Mouse (Mus musculus) hindbrain, embryonic 14.5 days (tissue): ENCODE data around the gene Amy2a5. TPM values are rescaled to one million over a fixed set of nuclear protein-coding genes. Genes with fewer than 3 reads are reported as not detected.
"Not testable (repeated sequence)": the region's sequence is repeated elsewhere in the genome, so short reads cannot be mapped to it uniquely, and the experiment has no call there.

Experiments
- ATAC-seq: fragments of 200-750 bp; cut with Nextera tagmentation; 2 replicates; pipeline ENCODE4 v1.8.0; 2017; ENCODE audit warnings: moderate number of reproducible peaks, mild to moderate bottlenecking, moderate TSS enrichment, moderate library complexity; ENCODE audit not compliant: low FRiP score
- DNase-seq: peaks from one replicate; pipeline ENCODE4 v3.0.0-alpha.2; 2015; ENCODE audit warnings: low spot score
- H3K27ac ChIP-seq: fragments of 300-500 bp; sonication (generic); 2 replicates; pipeline ENCODE4 v1.5.1; 2014; ENCODE audit warnings: mild to moderate bottlenecking, moderate library complexity
- H3K27me3 ChIP-seq: fragments of 300-500 bp; sonication (generic); 2 replicates; pipeline ENCODE4 v1.6.1; 2014; ENCODE audit warnings: mild to moderate bottlenecking, low read length, mixed read lengths; ENCODE audit not compliant: control insufficient read depth, insufficient read depth
- H3K36me3 ChIP-seq: fragments of 300-500 bp; sonication (generic); replicated peaks from 2 replicates; pipeline ENCODE4 v1.6.1; 2014; ENCODE audit not compliant: control insufficient read depth, insufficient read depth
- H3K4me1 ChIP-seq: fragments of 300-500 bp; sonication (generic); replicated peaks from 2 replicates; pipeline ENCODE4 v1.6.1; 2014; ENCODE audit warnings: antibody characterized with exemption, low read length, mixed read lengths; ENCODE audit not compliant: control insufficient read depth, insufficient read depth
- H3K4me2 ChIP-seq: fragments of 300-500 bp; sonication (generic); replicated peaks from 2 replicates; pipeline ENCODE4 v1.6.1; 2014; ENCODE audit warnings: mild to moderate bottlenecking, moderate library complexity
- H3K4me3 ChIP-seq: fragments of 300-500 bp; sonication (generic); replicated peaks from 2 replicates; pipeline ENCODE4 v1.5.1; 2014; ENCODE audit warnings: mild to moderate bottlenecking, low read length
- H3K9ac ChIP-seq: fragments of 300-500 bp; sonication (generic); 2 replicates; pipeline ENCODE4 v1.6.1; 2014
- H3K9me3 ChIP-seq: fragments of 300-500 bp; sonication (generic); 2 replicates; pipeline ENCODE4 v1.6.1; 2016; ENCODE audit warnings: low read length; ENCODE audit not compliant: control insufficient read depth
- WGBS: fragments of 180-500 bp; shearing (Covaris S2); extraction: QIAGEN DNeasy Blood & Tissue Kit; methylation state at CpG from one replicate; pipeline ENCODE4 v1.1.7; 2014; 5-methylcytosine and 5-hydroxymethylcytosine counted together
- polyA plus RNA-seq: library from polyadenylated mRNA; unstranded; fragments of >200 nt; fragmentation: Nextera tagmentation; extraction: Ambion mirVana; gene quantifications from 2 replicates; pipeline ENCODE4 v1.2.1, GENCODE M21; 2014

The Amy2a5 gene
- polyA plus RNA-seq = 0.05 and 0.07 TPM in 2 replicates

DNA sequence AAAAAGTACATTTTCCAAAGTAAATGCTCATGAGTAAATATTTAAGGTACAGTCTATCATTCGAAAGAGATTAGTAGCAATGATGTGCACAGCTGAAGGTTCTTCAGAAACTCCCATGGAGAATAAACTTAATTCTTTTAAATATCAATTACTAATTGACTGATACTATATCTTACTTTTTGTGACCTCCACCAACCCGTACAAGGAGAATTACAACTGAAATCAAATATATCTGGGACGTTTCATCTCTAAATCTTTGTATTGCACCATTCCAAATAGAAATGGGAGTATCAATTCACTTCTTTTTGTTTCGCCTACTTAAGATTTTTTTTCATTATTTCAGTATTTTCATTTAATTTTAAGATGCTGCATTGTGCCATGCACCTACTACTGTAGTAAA lies at the start of gene Amy2a5:
TSS of gene Amy2a5 (minus strand) at position 101 of the 400 bp plus-strand sequence.
- not testable (repeated sequence) for H3K36me3 ChIP-seq, H3K27me3 ChIP-seq, H3K27ac ChIP-seq, H3K9ac ChIP-seq, H3K4me3 ChIP-seq, H3K9me3 ChIP-seq, H3K4me1 ChIP-seq, ATAC-seq, DNase-seq, H3K4me2 ChIP-seq
- no CpG with 5 or more reads among the region's 4 CpGs for WGBS

DNA sequence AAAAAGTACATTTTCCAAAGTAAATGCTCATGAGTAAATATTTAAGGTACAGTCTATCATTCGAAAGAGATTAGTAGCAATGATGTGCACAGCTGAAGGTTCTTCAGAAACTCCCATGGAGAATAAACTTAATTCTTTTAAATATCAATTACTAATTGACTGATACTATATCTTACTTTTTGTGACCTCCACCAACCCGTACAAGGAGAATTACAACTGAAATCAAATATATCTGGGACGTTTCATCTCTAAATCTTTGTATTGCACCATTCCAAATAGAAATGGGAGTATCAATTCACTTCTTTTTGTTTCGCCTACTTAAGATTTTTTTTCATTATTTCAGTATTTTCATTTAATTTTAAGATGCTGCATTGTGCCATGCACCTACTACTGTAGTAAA lies 32.7 kb upstream of the Amy2a5 start, which contains the start of gene Amy2a4:
TSS of gene Amy2a4 (minus strand) at position 101 of the 400 bp plus-strand sequence.
- H3K4me1 ChIP-seq, ATAC-seq, H3K27me3 ChIP-seq, H3K9me3 ChIP-seq, H3K36me3 ChIP-seq, H3K4me2 ChIP-seq, DNase-seq, H3K9ac ChIP-seq, H3K4me3 ChIP-seq, H3K27ac ChIP-seq: not testable (repeated sequence)
- no CpG with 5 or more reads among the region's 4 CpGs for WGBS

DNA sequence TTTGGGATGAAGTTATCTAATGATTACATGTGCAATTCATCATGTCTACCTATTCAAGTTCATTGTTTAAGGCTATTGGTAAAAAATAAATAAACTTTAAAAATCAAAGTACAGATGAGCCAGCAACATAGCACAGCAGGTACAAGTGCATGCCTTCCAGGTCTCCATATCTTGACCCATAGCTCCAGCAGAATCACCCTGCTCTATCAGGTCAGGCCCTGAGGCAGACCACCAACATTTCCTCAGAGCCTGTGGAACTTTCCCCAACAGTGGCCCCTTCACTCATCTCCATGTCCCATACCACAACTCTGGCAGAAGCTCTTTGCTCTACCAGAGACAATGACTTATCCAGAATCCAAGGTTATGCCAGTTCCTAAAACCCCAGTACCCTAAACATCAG lies 21.6 kb upstream of the Amy2a5 start:
- not testable (repeated sequence) for H3K36me3 ChIP-seq, H3K27me3 ChIP-seq, H3K4me2 ChIP-seq, H3K9me3 ChIP-seq, H3K27ac ChIP-seq, ATAC-seq, H3K9ac ChIP-seq, DNase-seq, H3K4me1 ChIP-seq, H3K4me3 ChIP-seq

DNA sequence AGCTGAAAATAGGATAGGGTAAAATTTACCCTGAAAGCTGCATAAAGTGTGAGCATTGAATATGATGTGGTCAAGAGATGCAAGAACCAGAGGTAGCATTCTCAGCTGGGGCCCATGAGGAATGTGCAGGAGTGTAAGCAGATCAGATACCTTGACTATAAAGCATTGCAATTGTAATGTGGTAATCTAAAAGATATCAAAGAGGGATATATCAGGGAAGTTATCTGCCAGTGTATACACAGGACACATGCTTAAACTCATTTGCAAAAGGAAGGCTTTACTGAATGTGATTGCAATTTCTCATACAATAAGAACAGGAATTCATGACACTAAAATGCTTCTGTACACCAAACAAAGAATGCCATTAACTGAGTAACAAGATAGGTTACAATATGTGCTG lies 20.9 kb upstream of the Amy2a5 start:
- not testable (repeated sequence) for H3K27ac ChIP-seq, H3K4me3 ChIP-seq, H3K4me1 ChIP-seq, H3K36me3 ChIP-seq, H3K9me3 ChIP-seq, H3K27me3 ChIP-seq, DNase-seq, H3K4me2 ChIP-seq, ATAC-seq, H3K9ac ChIP-seq

DNA sequence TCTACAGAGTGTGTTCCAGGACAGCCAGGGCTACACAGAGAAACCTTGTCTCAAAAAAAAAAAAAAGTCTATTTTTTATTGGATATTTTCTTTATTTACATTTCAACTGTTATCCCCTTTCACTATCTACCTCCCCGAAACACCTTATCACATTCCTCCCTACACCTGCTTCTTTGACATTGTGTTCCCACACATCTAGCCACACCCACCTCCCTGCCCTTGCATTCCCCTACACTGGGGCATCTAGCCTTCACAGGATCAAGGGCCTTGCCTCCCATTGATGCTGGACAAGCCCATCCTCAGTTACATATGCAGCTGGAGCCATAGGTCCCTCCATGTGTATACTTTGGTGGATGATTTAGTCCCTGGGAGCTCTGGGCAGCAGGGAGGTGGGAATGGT lies 31.5 kb downstream of the Amy2a5 start:
- whole genome bisulfite sequencing = 100% methylated on average over 1 of the region's 1 CpGs
- Histone ChIP-seq H3K27me3 (no peaks in the 10 kb centered on the region), H3K36me3 (no peaks in the 10 kb centered on the region), H3K9ac (no peak overlapping the region), H3K4me3 (no peak overlapping the region), H3K4me1 (no peaks in the 10 kb centered on the region), H3K27ac (no peak overlapping the region), H3K9me3 (no peaks in the 10 kb centered on the region), H3K4me2 (no peak overlapping the region)
- DNase-seq = no peak
- no peak for ATAC-seq

Other genes starting within 250 kb of the Amy2a5 start
- not detected in 2 replicates for gene Amy2a4, start 32.6 kb upstream of the Amy2a5 start, polyA plus RNA-seq
- not detected in 2 replicates for gene Amy2a3, start 65.2 kb upstream of the Amy2a5 start, polyA plus RNA-seq
- gene Amy2a2, start 97.8 kb upstream of the Amy2a5 start, polyA plus RNA-seq = not detected in 2 replicates